Mouse (Mus musculus): ENCODE data around the gene Zfp46. TPM values are rescaled to one million over a fixed set of nuclear protein-coding genes. Genes with fewer than 3 reads are reported as not detected.

Gene Zfp46
- polyA plus RNA-seq, 1 experiment from 2014 or later: 14.6 TPM

- peak; percentile 75 for DNase-seq (ENCODE audit: low spot score)
- Histone ChIP-seq H3K27me3 (ENCODE audit: insufficient read depth, poor library complexity, severe bottlenecking) (peaks cover 71% of the 10 kb centered on the region), H3K36me3 (no peaks in the 10 kb centered on the region), H3K9me3 (no peaks in the 10 kb centered on the region), H3K4me3 (peak overlapping the region; percentile 74), H3K4me1 (peaks cover 58% of the 10 kb centered on the region), H3K27ac (peak overlapping the region; percentile 86)
- WGBS: under 1% methylated on average over 37 of the region's 37 CpGs
Measured at GRCm38 (mm10) chr4:136248464-136249331, 35.8 kb upstream of the Zfp46 start.

- peaks cover 68% of the 10 kb centered on the region for H3K27me3 ChIP-seq (ENCODE audit: insufficient read depth, poor library complexity, severe bottlenecking)
- H3K4me3 ChIP-seq: peak overlapping the region; percentile 74
- H3K27ac ChIP-seq: 0 out of 2 replicates have a peak overlapping the region, but pooled peaks have one; percentile 7
- 0 out of 2 replicates have a peak, but pooled peaks cover under 1% of the 10 kb centered on the region for H3K36me3 ChIP-seq
- 8% methylated on average over 11 of the region's 11 CpGs for WGBS
- H3K4me1 ChIP-seq: peaks cover 55% of the 10 kb centered on the region
- no peaks in the 10 kb centered on the region for H3K9me3 ChIP-seq
- DNase-seq (ENCODE audit: low spot score): no peak
Measured at GRCm38 (mm10) chr4:136249332-136249647, 35.2 kb upstream of the Zfp46 start.

GRCm38 (mm10) chr4:136249780-136250179 lies 34.7 kb upstream of the Zfp46 start:
- DNase-seq (ENCODE audit: low spot score): no peak
- Histone ChIP-seq H3K9me3 (no peaks in the 10 kb centered on the region), H3K27me3 (ENCODE audit: insufficient read depth, poor library complexity, severe bottlenecking) (peaks cover 64% of the 10 kb centered on the region), H3K4me3 (peak overlapping the region; percentile 74; the same call in 1 of the 2 replicates), H3K36me3 (peaks cover 5% of the 10 kb centered on the region; the same call in 1 of the 2 replicates), H3K27ac (no peak overlapping the region), H3K4me1 (peaks cover 50% of the 10 kb centered on the region)
- WGBS: 36% methylated on average over 9 of the region's 9 CpGs

- no peak for DNase-seq (ENCODE audit: low spot score)
- 39% methylated on average over 6 of the region's 6 CpGs for WGBS
- no peak overlapping the region for H3K4me3 ChIP-seq
- peaks cover 13% of the 10 kb centered on the region for H3K4me1 ChIP-seq
- peaks cover 11% of the 10 kb centered on the region; the same call in 1 of the 2 replicates for H3K27me3 ChIP-seq (ENCODE audit: insufficient read depth, poor library complexity, severe bottlenecking)
- no peaks in the 10 kb centered on the region for H3K9me3 ChIP-seq
- no peak overlapping the region for H3K27ac ChIP-seq
- H3K36me3 ChIP-seq: peaks cover 12% of the 10 kb centered on the region; the same call in 1 of the 2 replicates
Measured at GRCm38 (mm10) chr4:136255919-136256318, 28.6 kb upstream of the Zfp46 start.

- Histone ChIP-seq H3K27me3 (ENCODE audit: insufficient read depth, poor library complexity, severe bottlenecking) (peaks cover 11% of the 10 kb centered on the region; the same call in 1 of the 2 replicates), H3K4me1 (peaks cover 19% of the 10 kb centered on the region), H3K27ac (no peak overlapping the region), H3K4me3 (no peak overlapping the region), H3K9me3 (no peaks in the 10 kb centered on the region), H3K36me3 (peaks cover 12% of the 10 kb centered on the region; the same call in 1 of the 2 replicates)
- no peak for DNase-seq (ENCODE audit: low spot score)
- whole genome bisulfite sequencing: 62% methylated on average over 10 of the region's 10 CpGs
Measured at GRCm38 (mm10) chr4:136256696-136257095, 27.8 kb upstream of the Zfp46 start.

- peaks cover 11% of the 10 kb centered on the region; the same call in 1 of the 2 replicates for H3K27me3 ChIP-seq (ENCODE audit: insufficient read depth, poor library complexity, severe bottlenecking)
- DNase-seq (ENCODE audit: low spot score): no peak
- WGBS: 65% methylated on average over 3 of the region's 3 CpGs
- H3K27ac ChIP-seq: no peak overlapping the region
- peaks cover 14% of the 10 kb centered on the region; the same call in 1 of the 2 replicates for H3K36me3 ChIP-seq
- no peak overlapping the region for H3K4me3 ChIP-seq
- peaks cover 33% of the 10 kb centered on the region for H3K4me1 ChIP-seq
- H3K9me3 ChIP-seq: no peaks in the 10 kb centered on the region
Measured at GRCm38 (mm10) chr4:136259916-136260315, 24.6 kb upstream of the Zfp46 start.

GRCm38 (mm10) chr4:136260491-136261180 lies 23.8 kb upstream of the Zfp46 start:
- peak; percentile 88 for DNase-seq (ENCODE audit: low spot score)
- H3K27ac ChIP-seq: peak overlapping the region; percentile 69
- H3K36me3 ChIP-seq: peaks cover 11% of the 10 kb centered on the region; the same call in 1 of the 2 replicates
- peaks cover 36% of the 10 kb centered on the region for H3K4me1 ChIP-seq
- no peaks in the 10 kb centered on the region for H3K9me3 ChIP-seq
- H3K4me3 ChIP-seq: no peak overlapping the region
- 40% methylated on average over 10 of the region's 10 CpGs for WGBS
- H3K27me3 ChIP-seq (ENCODE audit: insufficient read depth, poor library complexity, severe bottlenecking): peaks cover 14% of the 10 kb centered on the region; the same call in 1 of the 2 replicates

- WGBS: 65% methylated on average over 10 of the region's 10 CpGs
- peaks cover 11% of the 10 kb centered on the region; the same call in 1 of the 2 replicates for H3K36me3 ChIP-seq
- H3K9me3 ChIP-seq: no peaks in the 10 kb centered on the region
- H3K4me1 ChIP-seq: peaks cover 35% of the 10 kb centered on the region
- H3K27ac ChIP-seq: 0 out of 2 replicates have a peak overlapping the region, but pooled peaks have one; percentile 47
- no peak overlapping the region for H3K4me3 ChIP-seq
- H3K27me3 ChIP-seq (ENCODE audit: insufficient read depth, poor library complexity, severe bottlenecking): peaks cover 14% of the 10 kb centered on the region; the same call in 1 of the 2 replicates
- DNase-seq (ENCODE audit: low spot score): no peak
Measured at GRCm38 (mm10) chr4:136261912-136262311, 22.6 kb upstream of the Zfp46 start.

- peaks cover 34% of the 10 kb centered on the region for H3K4me1 ChIP-seq
- H3K9me3 ChIP-seq: no peaks in the 10 kb centered on the region
- H3K4me3 ChIP-seq: no peak overlapping the region
- peaks cover 7% of the 10 kb centered on the region; the same call in 1 of the 2 replicates for H3K36me3 ChIP-seq
- peaks cover 8% of the 10 kb centered on the region; the same call in 1 of the 2 replicates for H3K27me3 ChIP-seq (ENCODE audit: insufficient read depth, poor library complexity, severe bottlenecking)
- no peak overlapping the region for H3K27ac ChIP-seq
- DNase-seq (ENCODE audit: low spot score): no peak
- 89% methylated on average over 4 of the region's 4 CpGs for WGBS
Measured at GRCm38 (mm10) chr4:136263555-136263954, 20.9 kb upstream of the Zfp46 start.

GRCm38 (mm10) chr4:136266716-136267343 lies 17.7 kb upstream of the Zfp46 start:
- DNase-seq (ENCODE audit: low spot score): no peak
- no peaks in the 10 kb centered on the region for H3K9me3 ChIP-seq
- H3K27me3 ChIP-seq (ENCODE audit: insufficient read depth, poor library complexity, severe bottlenecking): peaks cover 8% of the 10 kb centered on the region; the same call in 1 of the 2 replicates
- H3K4me3 ChIP-seq: no peak overlapping the region
- peaks cover 7% of the 10 kb centered on the region; the same call in 1 of the 2 replicates for H3K36me3 ChIP-seq
- WGBS: 71% methylated on average over 9 of the region's 9 CpGs
- H3K27ac ChIP-seq: peak overlapping the region; percentile 47; the same call in 1 of the 2 replicates
- H3K4me1 ChIP-seq: peaks cover 15% of the 10 kb centered on the region

- H3K27ac ChIP-seq: no peak overlapping the region
- 93% methylated on average over 1 of the region's 1 CpGs for WGBS
- no peak overlapping the region for H3K4me3 ChIP-seq
- peaks cover 10% of the 10 kb centered on the region for H3K4me1 ChIP-seq
- peaks cover 12% of the 10 kb centered on the region for H3K9me3 ChIP-seq
- peaks cover 25% of the 10 kb centered on the region for H3K36me3 ChIP-seq
- no peak for DNase-seq (ENCODE audit: low spot score)
- peaks cover 8% of the 10 kb centered on the region; the same call in 1 of the 2 replicates for H3K27me3 ChIP-seq (ENCODE audit: insufficient read depth, poor library complexity, severe bottlenecking)
Measured at GRCm38 (mm10) chr4:136268912-136269311, 15.6 kb upstream of the Zfp46 start.

GRCm38 (mm10) chr4:136270648-136271047 lies 13.8 kb upstream of the Zfp46 start:
- Histone ChIP-seq H3K4me3 (no peak overlapping the region), H3K9me3 (peaks cover 12% of the 10 kb centered on the region), H3K27me3 (ENCODE audit: insufficient read depth, poor library complexity, severe bottlenecking) (no peaks in the 10 kb centered on the region), H3K27ac (no peak overlapping the region), H3K4me1 (no peaks in the 10 kb centered on the region; the same call in 1 of the 2 replicates), H3K36me3 (peaks cover 32% of the 10 kb centered on the region)
- no peak for DNase-seq (ENCODE audit: low spot score)
- WGBS: 82% methylated on average over 8 of the region's 8 CpGs

Data from heart, embryonic 10.5 days (tissue).